Mouse (Mus musculus) myocyte (in vitro differentiated cells): ENCODE data around the gene Arxes2.

Source experiments
- CEBPB ChIP-seq: IDR thresholded peaks from 2 replicates; pipeline ENCODE4 v1.6.1; 2011; ENCODE audit warnings: mild to moderate bottlenecking, moderate library complexity; ENCODE audit not compliant: poor library complexity, insufficient read depth, severe bottlenecking
- MAX ChIP-seq: IDR thresholded peaks from one replicate; pipeline ENCODE4 v1.6.1; 2011; ENCODE audit warnings: low read depth, mild to moderate bottlenecking, control low read depth
- MYOD1 ChIP-seq, 3 experiments: IDR thresholded peaks; one replicate each; pipeline ENCODE4 v1.6.1; 2011; ENCODE audit warnings: control low read depth in 2 of 3, low read depth in 2 of 3, mild to moderate bottlenecking in 2 of 3, moderate library complexity in 1 of 3; ENCODE audit not compliant: insufficient read length in 2 of 3, control insufficient read depth in 1 of 3
- POLR2A ChIP-seq: IDR thresholded peaks from one replicate; pipeline ENCODE4 v1.6.1; 2011; ENCODE audit warnings: low read depth, mild to moderate bottlenecking, control low read depth, moderate library complexity; ENCODE audit not compliant: insufficient read length
- POLR2AphosphoS2 ChIP-seq: IDR thresholded peaks from one replicate; pipeline ENCODE4 v1.6.1; 2011; ENCODE audit warnings: low read depth, control low read depth; ENCODE audit not compliant: insufficient read length
- TCF12 ChIP-seq: IDR thresholded peaks from one replicate; pipeline ENCODE4 v1.6.1; 2011; ENCODE audit warnings: mild to moderate bottlenecking, control low read depth; ENCODE audit not compliant: poor library complexity, insufficient read depth, severe bottlenecking

- TF ChIP-seq POLR2AphosphoS2 (no peak), POLR2A (no peak), MYOD1 (IDR thresholded peaks at IDR 0.05; ENCODE audit: control insufficient read depth in 1 of 3, insufficient read length in 2 of 3, low read depth in 2 of 3) (peak; percentile 85 to 93 (median 93)), MAX (no peak), CEBPB (no peak), TCF12 (peak; percentile 78)
These were observed 34.9 kb upstream of the Arxes2 start for GRCm38 (mm10) chrX:135958589-135959225.
